Mouse (Mus musculus): ENCODE measurements around the gene Bicdl1. TPM values are rescaled to one million over a fixed set of nuclear protein-coding genes. Genes with fewer than 3 reads are reported as not detected.

Bicdl1 gene
- polyA plus RNA-seq, 1 experiment: 2.4 TPM

- peaks cover 30% of the 10 kb centered on the region for H3K27me3 ChIP-seq (ENCODE audit: control insufficient read depth, insufficient read depth, insufficient read length)
- H3K36me3 ChIP-seq (ENCODE audit: control insufficient read depth, insufficient read depth): no peaks in the 10 kb centered on the region
- H3ac ChIP-seq (ENCODE audit: control insufficient read depth, insufficient read length, low read depth): no peak overlapping the region
- H3K79me3 ChIP-seq (ENCODE audit: low read depth): no peaks in the 10 kb centered on the region
- no peak for TF ChIP-seq MAX (IDR thresholded peaks at IDR 0.05)
- TF ChIP-seq CEBPB (IDR thresholded peaks at IDR 0.05; ENCODE audit: low read depth): no peak
- no peak for TF ChIP-seq CTCF (IDR thresholded peaks at IDR 0.05; ENCODE audit: control insufficient read depth, insufficient read depth, insufficient read length)
- no peak for TF ChIP-seq MYOD1 (IDR thresholded peaks at IDR 0.05; ENCODE audit: control insufficient read depth, insufficient read length, low read depth)
- TF ChIP-seq FOSL1 (IDR thresholded peaks at IDR 0.05; ENCODE audit: insufficient read depth, low read length, poor library complexity, severe bottlenecking): no peak
- no peak for TF ChIP-seq USF1 (IDR thresholded peaks at IDR 0.05; ENCODE audit: low read depth)
- TF ChIP-seq MYOG (IDR thresholded peaks at IDR 0.05; ENCODE audit: control insufficient read depth, extremely low read depth, insufficient read length): no peak
- no peak overlapping the region for H3K4me3 ChIP-seq (ENCODE audit: insufficient read depth, poor library complexity, severe bottlenecking)
- no peaks in the 10 kb centered on the region for H3K79me2 ChIP-seq (ENCODE audit: control insufficient read depth, insufficient read depth)
Observed at GRCm38 (mm10) chr5:115708930-115709329, 22.5 kb downstream of the Bicdl1 start.

DNA sequence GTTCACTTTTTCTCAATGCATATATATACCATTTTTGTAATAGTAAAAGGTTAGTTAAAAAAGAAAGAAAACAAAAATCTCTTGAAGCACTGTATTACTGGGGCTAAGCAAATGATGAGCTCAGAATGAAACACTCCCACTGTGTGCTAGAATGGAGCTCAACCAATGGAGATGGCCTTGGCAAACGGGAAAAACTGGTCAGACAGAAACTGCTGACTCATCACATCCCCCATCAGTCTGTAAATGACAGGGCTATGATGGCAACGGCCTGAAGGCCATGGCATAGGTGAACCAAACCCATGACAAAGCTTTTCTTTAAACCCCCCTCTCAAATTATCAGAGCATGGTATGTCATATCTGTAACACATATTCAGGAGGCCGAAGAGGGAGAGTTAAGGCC is 29.4 kb downstream of the Bicdl1 start:
- TF ChIP-seq CEBPB (IDR thresholded peaks at IDR 0.05; ENCODE audit: low read depth) (no peak), MYOG (IDR thresholded peaks at IDR 0.05; ENCODE audit: control insufficient read depth, extremely low read depth, insufficient read length) (no peak), USF1 (IDR thresholded peaks at IDR 0.05; ENCODE audit: low read depth) (no peak), MYOD1 (IDR thresholded peaks at IDR 0.05; ENCODE audit: control insufficient read depth, insufficient read length, low read depth) (no peak), MAX (IDR thresholded peaks at IDR 0.05) (no peak)
- no peaks in the 10 kb centered on the region for H3K79me3 ChIP-seq (ENCODE audit: low read depth)
- no peak overlapping the region for H3ac ChIP-seq (ENCODE audit: control insufficient read depth, insufficient read length, low read depth)
- H3K4me3 ChIP-seq (ENCODE audit: insufficient read depth, poor library complexity, severe bottlenecking): no peak overlapping the region
- no peaks in the 10 kb centered on the region for H3K36me3 ChIP-seq (ENCODE audit: control insufficient read depth, insufficient read depth)
- H3K79me2 ChIP-seq (ENCODE audit: control insufficient read depth, insufficient read depth): no peaks in the 10 kb centered on the region
- peaks cover 41% of the 10 kb centered on the region for H3K27me3 ChIP-seq (ENCODE audit: control insufficient read depth, insufficient read depth, insufficient read length)

DNA sequence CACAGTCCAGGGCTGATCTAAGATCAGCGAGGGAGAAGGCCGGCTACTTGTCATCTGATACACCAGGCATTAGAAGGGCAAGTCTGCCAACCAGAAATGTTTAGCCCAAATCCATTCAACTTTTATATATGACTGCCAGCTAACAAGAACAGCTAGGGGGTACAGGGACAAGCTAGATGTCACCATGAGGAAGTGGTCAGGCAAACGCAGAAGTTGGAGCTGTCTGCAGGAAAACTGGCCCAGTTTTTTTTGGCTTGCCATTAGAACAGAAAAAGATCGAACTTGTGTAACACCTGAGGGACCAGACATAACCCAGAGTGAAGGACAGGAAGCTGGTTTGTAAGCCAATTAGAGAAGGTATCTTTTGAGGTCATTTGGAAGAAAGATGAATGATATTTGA is 30.2 kb downstream of the Bicdl1 start:
- H3K4me3 ChIP-seq (ENCODE audit: insufficient read depth, poor library complexity, severe bottlenecking): no peak overlapping the region
- H3K79me2 ChIP-seq (ENCODE audit: control insufficient read depth, insufficient read depth): no peaks in the 10 kb centered on the region
- H3K79me3 ChIP-seq (ENCODE audit: low read depth): no peaks in the 10 kb centered on the region
- no peak overlapping the region for H3ac ChIP-seq (ENCODE audit: control insufficient read depth, insufficient read length, low read depth)
- H3K36me3 ChIP-seq (ENCODE audit: control insufficient read depth, insufficient read depth): no peaks in the 10 kb centered on the region
- TF ChIP-seq FOSL1 (IDR thresholded peaks at IDR 0.05; ENCODE audit: insufficient read depth, low read length, poor library complexity, severe bottlenecking) (no peak), USF1 (IDR thresholded peaks at IDR 0.05; ENCODE audit: low read depth) (no peak), CTCF (IDR thresholded peaks at IDR 0.05; ENCODE audit: control insufficient read depth, insufficient read depth, insufficient read length) (no peak), MYOG (IDR thresholded peaks at IDR 0.05; ENCODE audit: control insufficient read depth, extremely low read depth, insufficient read length) (no peak), MYOD1 (IDR thresholded peaks at IDR 0.05; ENCODE audit: control insufficient read depth, insufficient read length, low read depth) (no peak)
- H3K27me3 ChIP-seq (ENCODE audit: control insufficient read depth, insufficient read depth, insufficient read length): peaks cover 46% of the 10 kb centered on the region

GRCm38 (mm10) chr5:115696811-115697210 is 34.6 kb downstream of the Bicdl1 start:
- H3K27me3 ChIP-seq (ENCODE audit: control insufficient read depth, insufficient read depth, insufficient read length): peaks cover 37% of the 10 kb centered on the region
- no peaks in the 10 kb centered on the region for H3K79me3 ChIP-seq (ENCODE audit: low read depth)
- H3K36me3 ChIP-seq (ENCODE audit: control insufficient read depth, insufficient read depth): no peaks in the 10 kb centered on the region
- no peak overlapping the region for H3ac ChIP-seq (ENCODE audit: control insufficient read depth, insufficient read length, low read depth)
- H3K4me3 ChIP-seq (ENCODE audit: insufficient read depth, poor library complexity, severe bottlenecking): no peak overlapping the region
- no peaks in the 10 kb centered on the region for H3K79me2 ChIP-seq (ENCODE audit: control insufficient read depth, insufficient read depth)
- TF ChIP-seq CEBPB (IDR thresholded peaks at IDR 0.05; ENCODE audit: low read depth) (no peak), FOSL1 (IDR thresholded peaks at IDR 0.05; ENCODE audit: insufficient read depth, low read length, poor library complexity, severe bottlenecking) (no peak), CTCF (IDR thresholded peaks at IDR 0.05; ENCODE audit: control insufficient read depth, insufficient read depth, insufficient read length) (no peak), MYOG (IDR thresholded peaks at IDR 0.05; ENCODE audit: control insufficient read depth, extremely low read depth, insufficient read length) (no peak), USF1 (IDR thresholded peaks at IDR 0.05; ENCODE audit: low read depth) (no peak), MYOD1 (IDR thresholded peaks at IDR 0.05; ENCODE audit: control insufficient read depth, insufficient read length, low read depth) (no peak), MAX (IDR thresholded peaks at IDR 0.05) (no peak)

DNA sequence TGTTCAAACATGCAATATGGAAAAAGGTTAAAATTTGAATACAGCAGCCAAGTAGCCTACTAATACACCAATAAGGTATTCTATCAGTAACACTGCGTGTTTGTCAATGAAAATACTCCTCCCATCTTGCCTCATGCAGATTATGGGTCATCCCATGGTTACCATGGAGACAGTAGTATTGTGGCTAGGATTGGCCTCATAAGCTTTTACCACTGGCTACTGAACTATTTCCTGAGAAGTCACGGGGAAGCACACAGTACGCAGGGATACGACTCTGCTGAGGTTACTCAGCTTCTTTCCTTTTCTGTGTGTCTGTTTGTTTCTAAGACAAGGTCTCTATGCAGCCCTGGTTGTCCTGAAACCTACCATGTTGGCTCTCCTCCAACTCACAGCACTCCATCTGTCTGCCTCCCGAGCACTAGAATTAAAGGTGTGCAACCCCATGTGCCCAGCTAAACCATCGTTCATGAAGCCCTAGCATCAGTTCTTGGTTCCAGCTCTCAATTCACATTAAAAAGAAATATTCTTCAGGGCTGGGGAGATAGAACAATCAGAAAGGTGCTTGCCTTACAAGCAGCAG is 36.1 kb downstream of the Bicdl1 start:
- Histone ChIP-seq H3K27me3 (ENCODE audit: control insufficient read depth, insufficient read depth, insufficient read length) (peaks cover 29% of the 10 kb centered on the region), H3ac (ENCODE audit: control insufficient read depth, insufficient read length, low read depth) (no peak overlapping the region), H3K4me3 (ENCODE audit: insufficient read depth, poor library complexity, severe bottlenecking) (no peak overlapping the region), H3K79me3 (ENCODE audit: low read depth) (no peaks in the 10 kb centered on the region), H3K79me2 (ENCODE audit: control insufficient read depth, insufficient read depth) (no peaks in the 10 kb centered on the region), H3K36me3 (ENCODE audit: control insufficient read depth, insufficient read depth) (no peaks in the 10 kb centered on the region)
- TF ChIP-seq FOSL1 (IDR thresholded peaks at IDR 0.05; ENCODE audit: insufficient read depth, low read length, poor library complexity, severe bottlenecking) (no peak), MAX (IDR thresholded peaks at IDR 0.05) (no peak), MYOD1 (IDR thresholded peaks at IDR 0.05; ENCODE audit: control insufficient read depth, insufficient read length, low read depth) (no peak), MYOG (IDR thresholded peaks at IDR 0.05; ENCODE audit: control insufficient read depth, extremely low read depth, insufficient read length) (no peak)

DNA sequence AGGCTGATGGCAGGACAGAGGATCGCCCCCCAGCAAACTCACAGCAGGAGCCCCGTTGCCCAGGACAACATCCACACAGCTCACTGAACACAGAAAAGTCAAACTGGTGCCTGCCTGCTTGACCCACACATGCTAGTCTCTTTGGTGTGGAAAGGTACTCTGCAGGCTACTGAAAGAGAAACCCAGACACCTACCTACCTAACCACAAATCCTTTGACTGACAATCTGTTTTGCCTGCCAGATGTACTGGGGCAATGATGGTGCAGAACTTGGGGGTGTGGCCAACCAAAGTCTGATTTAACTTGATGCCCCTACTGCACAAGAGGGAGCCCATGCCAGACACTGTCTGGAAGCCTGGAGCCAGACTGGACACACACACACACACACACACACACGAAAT is 38.1 kb downstream of the Bicdl1 start:
- Histone ChIP-seq H3K79me2 (ENCODE audit: control insufficient read depth, insufficient read depth) (no peaks in the 10 kb centered on the region), H3K4me3 (ENCODE audit: insufficient read depth, poor library complexity, severe bottlenecking) (no peak overlapping the region), H3ac (ENCODE audit: control insufficient read depth, insufficient read length, low read depth) (no peak overlapping the region), H3K79me3 (ENCODE audit: low read depth) (no peaks in the 10 kb centered on the region), H3K27me3 (ENCODE audit: control insufficient read depth, insufficient read depth, insufficient read length) (peaks cover 18% of the 10 kb centered on the region), H3K36me3 (ENCODE audit: control insufficient read depth, insufficient read depth) (no peaks in the 10 kb centered on the region)
- TF ChIP-seq CTCF (IDR thresholded peaks at IDR 0.05; ENCODE audit: control insufficient read depth, insufficient read depth, insufficient read length) (no peak), MAX (IDR thresholded peaks at IDR 0.05) (no peak), MYOD1 (IDR thresholded peaks at IDR 0.05; ENCODE audit: control insufficient read depth, insufficient read length, low read depth) (no peak), CEBPB (IDR thresholded peaks at IDR 0.05; ENCODE audit: low read depth) (no peak), FOSL1 (IDR thresholded peaks at IDR 0.05; ENCODE audit: insufficient read depth, low read length, poor library complexity, severe bottlenecking) (no peak), MYOG (IDR thresholded peaks at IDR 0.05; ENCODE audit: control insufficient read depth, extremely low read depth, insufficient read length) (no peak)
